Mouse (Mus musculus): ENCODE results near the gene Ccdc84. TPM values are rescaled to one million over a fixed set of nuclear protein-coding genes. Genes with fewer than 3 reads are reported as not detected.
A peak's percentile ranks its signal among the peaks of the same experiment; 100 is the strongest.
"Not testable (repeated sequence)": the region's sequence is repeated elsewhere in the genome, so short reads cannot be mapped to it uniquely, and the experiment has no call there.

The Ccdc84 gene
- polyA plus RNA-seq, 1 experiment from 2014 or later = 23.1 TPM

- Histone ChIP-seq H3K4me1 (peaks cover 21% of the 10 kb centered on the region), H3K36me3 (peaks cover 29% of the 10 kb centered on the region), H3K9me3 (replicated peaks) (no peaks in the 10 kb centered on the region), H3K27me3 (ENCODE audit: low read depth, poor library complexity, severe bottlenecking) (no peaks in the 10 kb centered on the region), H3K27ac (peak overlapping the region; percentile 91; the same call in 1 of the 2 replicates), H3K4me3 (peak overlapping the region; percentile 77)
- WGBS = 94% methylated on average over 5 of the region's 5 CpGs
- no peak for DNase-seq (ENCODE audit: low spot score)
These were observed 40.1 kb downstream of the Ccdc84 start for GRCm38 (mm10) chr9:44378153-44378730.

DNA sequence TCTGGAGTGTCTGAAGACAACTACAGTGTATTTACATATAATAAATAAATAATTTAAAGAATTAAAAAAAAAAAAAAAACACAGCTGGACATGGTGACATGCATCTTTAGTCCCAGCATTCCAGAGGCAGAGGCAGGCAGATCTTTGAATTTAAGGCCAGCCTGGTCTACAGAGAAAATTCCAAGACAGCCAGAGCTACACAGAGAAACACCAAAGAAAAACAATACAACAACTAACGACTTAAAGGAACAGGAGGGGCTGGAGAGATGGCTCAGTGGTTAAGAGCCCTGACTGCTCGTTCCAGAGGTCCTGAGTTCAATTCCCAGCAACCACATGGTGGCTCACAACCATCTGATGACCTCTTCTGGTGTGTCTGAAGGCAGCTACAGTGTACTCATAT lies 41.0 kb downstream of the Ccdc84 start:
- 90% methylated on average over 2 of the region's 2 CpGs for WGBS
- Histone ChIP-seq H3K4me1 (peaks cover 21% of the 10 kb centered on the region), H3K36me3 (peaks cover 20% of the 10 kb centered on the region)
- not testable (repeated sequence) for DNase-seq (ENCODE audit: low spot score); H3K4me3 ChIP-seq; H3K27ac ChIP-seq; H3K27me3 ChIP-seq (ENCODE audit: low read depth, poor library complexity, severe bottlenecking); H3K9me3 ChIP-seq (replicated peaks)

- 92% methylated on average over 6 of the region's 6 CpGs for WGBS
- no peak overlapping the region for H3K4me3 ChIP-seq
- peaks cover 8% of the 10 kb centered on the region for H3K36me3 ChIP-seq
- no peak overlapping the region for H3K27ac ChIP-seq
- H3K9me3 ChIP-seq (replicated peaks) = no peaks in the 10 kb centered on the region
- H3K27me3 ChIP-seq (ENCODE audit: low read depth, poor library complexity, severe bottlenecking) = no peaks in the 10 kb centered on the region
- DNase-seq (ENCODE audit: low spot score) = no peak
- H3K4me1 ChIP-seq = peaks cover 18% of the 10 kb centered on the region
These were observed 42.2 kb downstream of the Ccdc84 start for GRCm38 (mm10) chr9:44376141-44376540.

DNA sequence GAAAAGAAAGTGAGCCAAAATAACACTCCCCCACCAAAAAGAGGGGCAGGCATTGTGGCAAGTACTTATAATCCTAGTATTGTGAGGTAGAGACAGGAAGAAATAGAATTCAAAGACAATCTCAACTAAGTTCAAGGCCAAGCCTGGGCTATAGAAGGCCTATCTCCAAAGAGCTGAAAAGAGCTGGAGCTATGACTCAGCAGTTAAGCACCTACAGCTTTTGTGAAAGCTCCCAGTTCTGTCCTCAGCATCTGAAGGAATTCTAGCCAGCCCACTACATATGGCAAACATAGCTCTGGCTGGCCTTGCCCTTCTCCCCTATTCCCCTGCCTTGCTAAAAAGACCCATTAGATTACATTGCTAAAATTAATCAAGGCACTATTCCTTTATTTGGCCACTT lies 45.0 kb downstream of the Ccdc84 start:
- H3K9me3 ChIP-seq (replicated peaks) = no peaks in the 10 kb centered on the region
- H3K4me1 ChIP-seq = peaks cover 2% of the 10 kb centered on the region; the same call in 1 of the 2 replicates
- H3K27me3 ChIP-seq (ENCODE audit: low read depth, poor library complexity, severe bottlenecking) = no peaks in the 10 kb centered on the region
- H3K4me3 ChIP-seq = no peak overlapping the region
- DNase-seq (ENCODE audit: low spot score) = no peak
- no peaks in the 10 kb centered on the region for H3K36me3 ChIP-seq
- no peak overlapping the region for H3K27ac ChIP-seq

DNA sequence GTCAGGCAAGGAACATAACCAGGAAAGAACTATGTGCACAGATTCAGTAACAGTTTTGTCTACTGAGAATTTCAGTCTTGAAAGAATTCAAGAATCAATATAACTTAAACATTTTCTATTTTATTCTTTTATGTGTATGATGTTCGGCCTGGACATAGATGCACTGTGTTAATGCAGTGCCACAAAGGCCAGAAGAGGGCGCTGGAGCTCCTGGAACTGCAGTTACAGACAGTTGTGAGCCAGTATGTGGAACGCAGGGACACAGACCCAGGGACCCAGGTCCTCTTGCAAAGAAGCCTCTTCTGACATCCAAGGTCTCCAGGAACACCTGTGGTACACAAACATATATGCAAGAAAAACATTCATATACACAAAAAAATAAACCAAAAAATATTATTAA lies 53.9 kb downstream of the Ccdc84 start:
- 68% methylated on average over 3 of the region's 3 CpGs for WGBS
- Histone ChIP-seq H3K27ac (no peak overlapping the region), H3K36me3 (peaks cover 4% of the 10 kb centered on the region), H3K4me3 (no peak overlapping the region), H3K27me3 (ENCODE audit: low read depth, poor library complexity, severe bottlenecking) (no peaks in the 10 kb centered on the region), H3K9me3 (replicated peaks) (no peaks in the 10 kb centered on the region), H3K4me1 (peaks cover 7% of the 10 kb centered on the region)
- DNase-seq (ENCODE audit: low spot score) = no peak

GRCm38 (mm10) chr9:44361931-44362330 lies 56.4 kb downstream of the Ccdc84 start:
- Histone ChIP-seq H3K27ac (peak overlapping the region; percentile 86), H3K4me3 (peak overlapping the region; percentile 92), H3K36me3 (peaks cover 28% of the 10 kb centered on the region)
- H3K9me3 ChIP-seq (replicated peaks); DNase-seq (ENCODE audit: low spot score); H3K4me1 ChIP-seq; H3K27me3 ChIP-seq (ENCODE audit: low read depth, poor library complexity, severe bottlenecking): not testable (repeated sequence)
- WGBS = 49% methylated on average over 4 of the region's 4 CpGs

DNA sequence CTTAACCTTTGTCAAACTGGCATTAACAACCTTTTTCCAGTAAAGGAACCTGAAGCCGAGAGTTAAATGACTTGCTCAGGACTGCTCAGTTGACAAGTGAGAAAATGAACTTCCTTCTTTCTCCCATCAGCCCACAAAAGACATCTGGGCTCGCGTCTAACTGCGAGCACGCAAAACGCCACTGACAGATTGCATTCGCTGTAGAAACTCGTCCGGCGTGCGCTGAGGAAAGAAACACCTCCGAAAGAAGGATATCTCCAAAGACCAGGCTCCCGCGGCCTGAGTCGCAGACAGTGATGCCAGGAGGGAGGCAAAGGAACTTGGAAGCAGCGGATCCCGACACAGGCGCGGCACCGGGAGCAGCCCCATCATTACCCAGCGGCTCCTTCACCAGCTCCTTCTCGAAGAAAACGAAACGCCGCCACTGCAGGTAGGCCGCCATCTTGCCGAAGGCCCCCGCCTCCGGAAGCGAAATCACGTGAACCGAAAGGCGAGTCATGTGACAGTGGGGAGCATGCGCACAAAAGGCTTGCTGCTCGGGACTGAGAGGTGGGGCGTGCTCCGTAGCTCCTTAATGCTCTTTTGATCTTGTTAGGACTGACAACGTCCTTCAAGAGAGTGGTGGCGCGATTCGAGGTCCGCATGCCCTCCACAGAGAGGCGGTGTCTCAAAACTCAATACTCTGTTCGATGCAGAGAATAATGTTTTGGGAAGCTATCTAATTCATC lies 57.0 kb downstream of the Ccdc84 start, which contains the start of gene Vps11:
Gene Vps11 (minus strand): TSS at position 481 of the 728 bp plus-strand sequence.
- H3K4me1 ChIP-seq = peaks cover 7% of the 10 kb centered on the region
- H3K36me3 ChIP-seq = peaks cover 33% of the 10 kb centered on the region
- DNase-seq (ENCODE audit: low spot score) = peak; percentile 99
- H3K27me3 ChIP-seq (ENCODE audit: low read depth, poor library complexity, severe bottlenecking) = no peaks in the 10 kb centered on the region
- peak within 1 kb of the TSS; percentile 86 for H3K27ac ChIP-seq
- H3K4me3 ChIP-seq = peak within 1 kb of the TSS; percentile 92
- H3K9me3 ChIP-seq (replicated peaks) = no peaks in the 10 kb centered on the region
- WGBS = under 1% methylated on average over 44 of the region's 44 CpGs

Small RNAs within 50 kb of the gene (microRNA-seq; reads per million reads assigned to microRNA genes)
- not detected for gene Mir7085

Other genes with a start within 250 kb of the Ccdc84 start
- gene Cbl, start 184.5 kb downstream of the Ccdc84 start, polyA plus RNA-seq (2016; fragmentation: Nextera tagmentation; extraction: Ambion mirVana) = 19.6 and 23.9 TPM in 2 replicates
- gene Ccdc153, start 177.9 kb downstream of the Ccdc84 start, polyA plus RNA-seq (2016; fragmentation: Nextera tagmentation; extraction: Ambion mirVana) = not detected in 2 replicates
- 0.13 TPM in 1 of 2 replicates, not detected in the other for gene Pdzd3, start 167.1 kb downstream of the Ccdc84 start, polyA plus RNA-seq (2016; fragmentation: Nextera tagmentation; extraction: Ambion mirVana)
- gene Nlrx1, start 150.0 kb downstream of the Ccdc84 start, polyA plus RNA-seq (2016; fragmentation: Nextera tagmentation; extraction: Ambion mirVana) = 2.1 and 3.3 TPM in 2 replicates
- gene Abcg4, start 130.0 kb downstream of the Ccdc84 start, polyA plus RNA-seq (2016; fragmentation: Nextera tagmentation; extraction: Ambion mirVana) = 1.9 and 4.6 TPM in 2 replicates
- 28.2 and 30.4 TPM in 2 replicates for gene Hinfp, start 112.9 kb downstream of the Ccdc84 start, polyA plus RNA-seq (2016; fragmentation: Nextera tagmentation; extraction: Ambion mirVana)
- gene C2cd2l, start 98.3 kb downstream of the Ccdc84 start, polyA plus RNA-seq (2016; fragmentation: Nextera tagmentation; extraction: Ambion mirVana) = 6.9 and 9.9 TPM in 2 replicates
- 45.3 and 46.9 TPM in 2 replicates for gene Dpagt1, start 92.5 kb downstream of the Ccdc84 start, polyA plus RNA-seq (2016; fragmentation: Nextera tagmentation; extraction: Ambion mirVana)
- 515 and 551 TPM in 2 replicates for gene H2afx, start 83.9 kb downstream of the Ccdc84 start, polyA plus RNA-seq (2016; fragmentation: Nextera tagmentation; extraction: Ambion mirVana)
- 174 and 195 TPM in 2 replicates for gene Hmbs, start 74.3 kb downstream of the Ccdc84 start, polyA plus RNA-seq (2016; fragmentation: Nextera tagmentation; extraction: Ambion mirVana)
- gene Vps11, start 56.9 kb downstream of the Ccdc84 start, polyA plus RNA-seq (2016; fragmentation: Nextera tagmentation; extraction: Ambion mirVana) = 29.3 and 32.2 TPM in 2 replicates
- gene Hyou1, start 39.1 kb downstream of the Ccdc84 start, polyA plus RNA-seq (2016; fragmentation: Nextera tagmentation; extraction: Ambion mirVana) = 41.3 and 43.4 TPM in 2 replicates
- gene Slc37a4, start 21.7 kb downstream of the Ccdc84 start, polyA plus RNA-seq (2016; fragmentation: Nextera tagmentation; extraction: Ambion mirVana) = 8.4 and 9.7 TPM in 2 replicates
- 2,001 and 2,302 TPM in 2 replicates for gene Rps25, start 11.4 kb downstream of the Ccdc84 start, polyA plus RNA-seq (2016; fragmentation: Nextera tagmentation; extraction: Ambion mirVana)
- 158 and 166 TPM in 2 replicates for gene Trappc4, start 11.0 kb downstream of the Ccdc84 start, polyA plus RNA-seq (2016; fragmentation: Nextera tagmentation; extraction: Ambion mirVana)
- gene Foxr1, start 22.6 kb upstream of the Ccdc84 start, polyA plus RNA-seq (2016; fragmentation: Nextera tagmentation; extraction: Ambion mirVana) = not detected in 2 replicates
- 0.36 TPM in 1 of 2 replicates, not detected in the other for gene Upk2, start 36.4 kb upstream of the Ccdc84 start, polyA plus RNA-seq (2016; fragmentation: Nextera tagmentation; extraction: Ambion mirVana)
- gene Bcl9l, start 64.3 kb upstream of the Ccdc84 start, polyA plus RNA-seq (2016; fragmentation: Nextera tagmentation; extraction: Ambion mirVana) = 9.0 and 12.1 TPM in 2 replicates
- gene Cxcr5, start 143.3 kb upstream of the Ccdc84 start, polyA plus RNA-seq (2016; fragmentation: Nextera tagmentation; extraction: Ambion mirVana) = not detected in 2 replicates
- gene Ddx6, start 186.3 kb upstream of the Ccdc84 start, polyA plus RNA-seq (2016; fragmentation: Nextera tagmentation; extraction: Ambion mirVana) = 17.2 and 23.3 TPM in 2 replicates

Data from limb, embryonic 10.5 days (tissue).